Mouse (Mus musculus) c-Kit-negative CD71-positive TER-119-positive erythroid progenitor cells, embryonic 14.5 days (primary cell): ENCODE measurements around the gene Arx.

Source experiments
- DNase-seq: peaks from one replicate; pipeline ENCODE4 v3.0.0-alpha.2; 2013; ENCODE audit warnings: low read depth, low spot score

Arx gene

DNA sequence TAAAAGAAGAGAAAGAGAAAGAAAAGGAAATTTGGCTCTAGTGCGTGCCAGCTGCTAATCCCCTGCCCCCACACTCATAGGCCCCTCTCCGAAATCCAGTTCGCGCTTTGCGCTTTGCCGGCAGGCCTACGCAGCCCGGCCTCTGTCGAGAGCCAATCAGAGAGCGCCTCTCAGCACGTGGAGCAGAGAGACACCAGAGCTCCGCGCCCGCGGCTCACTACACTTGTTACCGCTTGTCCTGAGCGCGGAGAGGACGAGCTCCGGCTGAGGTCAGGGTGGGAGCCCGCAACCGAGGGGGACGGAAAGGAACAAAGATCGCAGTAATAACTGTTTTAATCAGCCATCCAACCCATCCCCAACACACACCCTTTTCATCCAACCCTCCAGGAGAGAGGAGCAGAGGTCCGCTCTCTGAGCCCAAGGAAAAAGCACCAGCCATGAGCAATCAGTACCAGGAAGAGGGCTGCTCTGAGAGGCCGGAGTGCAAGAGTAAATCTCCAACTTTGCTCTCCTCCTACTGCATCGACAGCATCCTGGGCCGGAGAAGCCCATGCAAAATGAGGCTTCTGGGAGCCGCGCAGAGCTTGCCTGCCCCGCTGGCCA is at the start of gene Arx:
TSS of gene Arx (plus strand) at position 155 of the 603 bp plus-strand sequence.
- DNase-seq, result no peak

DNA sequence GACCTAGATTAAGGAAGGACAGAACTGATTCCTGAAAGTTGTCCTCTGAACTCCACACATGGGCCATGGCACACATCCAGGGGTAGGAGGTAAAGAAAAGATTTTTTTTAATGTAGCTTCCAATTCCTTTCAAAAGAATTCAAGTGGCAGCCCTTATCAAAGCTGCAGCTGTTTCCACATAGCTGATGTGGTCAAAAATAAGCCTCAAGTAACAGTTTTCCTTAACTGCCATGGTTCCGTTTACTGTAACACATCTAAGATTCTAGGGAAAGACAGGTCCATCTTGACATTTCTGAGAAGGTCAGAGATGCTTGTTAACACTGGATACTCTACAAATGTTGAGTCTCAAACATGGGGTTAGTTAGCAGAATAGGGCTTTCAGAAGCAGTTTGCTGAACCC is 34.9 kb upstream of the Arx start:
- DNase-seq, result no peak

DNA sequence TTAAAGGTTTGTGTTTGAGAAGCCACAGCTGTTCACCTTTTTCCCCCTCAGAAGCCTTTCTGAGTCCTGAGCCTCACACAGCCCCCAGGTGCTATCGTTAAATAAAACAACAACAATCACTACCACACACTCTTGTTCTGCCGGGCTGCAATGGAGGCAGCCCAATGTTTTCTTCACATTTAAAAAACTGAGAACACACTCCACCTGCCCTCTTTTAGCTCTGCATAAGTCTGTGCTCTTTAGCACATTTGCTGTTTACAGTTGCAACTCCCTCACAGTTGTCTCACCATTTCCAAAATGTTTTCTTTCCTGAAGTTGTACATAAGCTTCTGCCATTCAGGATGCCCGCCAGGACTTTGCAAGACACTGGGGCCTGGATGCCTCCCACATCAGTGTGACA is 10.6 kb upstream of the Arx start:
- DNase-seq, result no peak

- no peak for DNase-seq
These were observed 6.3 kb upstream of the Arx start for GRCm38 (mm10) chrX:93279940-93280339.

- peak; percentile 1 for DNase-seq
These were observed 5.1 kb upstream of the Arx start for GRCm38 (mm10) chrX:93281028-93281723.

DNA sequence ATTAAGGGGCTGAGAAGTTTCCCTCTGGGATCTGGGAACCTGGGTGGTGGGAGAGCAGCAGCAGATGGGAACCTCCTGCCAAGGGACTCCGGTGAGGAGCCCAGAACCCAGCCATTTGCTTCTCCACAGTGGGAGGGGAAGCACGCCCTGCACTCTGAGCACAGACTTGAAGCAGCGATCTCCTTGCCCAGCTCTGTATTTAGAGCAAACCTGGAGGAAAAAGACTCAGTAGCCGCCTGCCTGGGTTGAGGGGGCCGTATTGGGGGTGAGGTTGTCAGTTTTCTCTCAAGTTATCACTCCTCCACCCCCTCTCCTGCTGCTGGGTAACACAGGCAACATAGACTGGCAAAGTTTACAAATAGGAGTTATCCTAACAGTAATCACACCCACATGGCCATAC is 4.5 kb upstream of the Arx start:
- no peak for DNase-seq

DNA sequence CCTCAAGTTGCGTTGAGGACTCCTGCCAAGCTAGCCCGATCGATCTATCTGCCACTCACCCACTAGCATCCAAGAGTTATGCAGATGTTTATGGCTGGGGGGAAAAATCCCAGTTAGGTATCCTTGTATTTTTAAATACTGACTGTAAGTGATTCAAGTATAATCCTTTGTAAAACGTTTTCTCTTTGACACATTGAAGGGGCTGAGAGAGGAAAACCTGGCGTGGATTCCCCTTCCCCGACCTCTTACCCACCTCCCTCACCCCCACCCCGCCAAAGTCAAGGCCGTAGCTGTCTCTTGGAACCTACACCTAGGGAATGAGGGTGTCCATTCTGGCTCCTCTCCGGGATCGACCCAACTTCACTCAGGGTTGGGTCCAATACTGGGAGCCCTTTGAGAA is 1.2 kb upstream of the Arx start:
- DNase-seq, result no peak

DNA sequence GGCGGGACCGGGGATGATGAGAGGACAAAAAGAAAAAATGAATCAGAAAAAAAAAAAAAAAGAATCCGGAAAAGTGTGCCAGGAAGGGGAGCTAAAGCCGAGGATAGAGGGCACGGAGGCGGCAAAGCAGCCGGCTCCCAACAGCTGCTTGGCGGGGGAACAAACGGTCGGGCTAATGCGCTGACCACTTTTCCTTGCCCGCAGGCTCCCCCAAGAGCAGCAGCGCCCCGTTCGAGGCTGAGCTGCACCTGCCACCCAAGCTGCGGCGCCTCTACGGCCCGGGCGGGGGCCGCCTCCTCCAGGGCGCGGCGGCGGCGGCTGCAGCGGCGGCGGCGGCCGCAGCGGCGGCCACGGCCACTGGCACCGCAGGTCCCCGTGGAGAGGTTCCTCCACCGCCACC is 2.1 kb downstream of the Arx start:
- DNase-seq, result no peak

DNA sequence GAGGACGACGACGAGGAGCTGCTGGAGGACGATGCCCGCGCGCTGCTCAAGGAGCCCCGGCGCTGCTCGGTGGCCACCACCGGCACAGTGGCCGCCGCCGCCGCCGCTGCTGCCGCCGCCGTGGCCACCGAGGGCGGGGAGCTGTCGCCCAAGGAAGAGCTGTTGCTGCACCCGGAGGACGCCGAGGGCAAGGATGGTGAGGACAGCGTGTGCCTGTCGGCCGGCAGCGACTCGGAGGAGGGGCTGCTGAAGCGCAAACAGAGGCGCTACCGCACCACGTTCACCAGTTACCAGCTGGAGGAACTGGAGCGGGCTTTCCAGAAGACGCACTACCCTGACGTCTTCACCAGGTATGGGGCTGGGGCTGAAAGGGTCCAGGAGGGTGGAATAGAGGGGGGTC is 2.8 kb downstream of the Arx start:
- DNase-seq, result no peak

DNA sequence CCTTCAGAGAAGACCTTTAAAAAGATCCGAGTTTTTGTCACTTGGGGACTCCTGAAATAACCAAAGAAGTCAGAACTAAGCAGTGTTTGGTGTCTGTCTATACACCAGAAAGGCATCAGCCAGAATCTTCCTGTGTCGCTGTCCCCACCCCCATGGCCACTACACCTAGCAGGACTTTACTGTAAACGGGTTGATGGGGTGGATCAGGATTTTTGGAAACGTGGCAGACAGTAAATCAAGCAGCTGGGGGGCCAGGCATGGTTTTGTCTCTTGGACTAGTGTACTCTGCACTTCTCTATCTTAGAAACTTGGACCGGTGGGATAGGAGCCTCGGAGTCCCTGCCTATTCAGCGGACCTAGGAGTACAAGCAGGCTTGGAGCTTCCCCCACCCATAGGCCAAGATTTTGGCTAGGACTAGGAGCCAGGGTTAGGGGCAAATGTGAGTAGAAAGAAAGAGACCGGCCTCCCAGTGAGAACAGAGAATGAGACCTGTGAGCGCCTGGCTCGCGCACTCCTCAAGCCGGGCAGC is 3.7 kb downstream of the Arx start:
- DNase-seq, result no peak

DNA sequence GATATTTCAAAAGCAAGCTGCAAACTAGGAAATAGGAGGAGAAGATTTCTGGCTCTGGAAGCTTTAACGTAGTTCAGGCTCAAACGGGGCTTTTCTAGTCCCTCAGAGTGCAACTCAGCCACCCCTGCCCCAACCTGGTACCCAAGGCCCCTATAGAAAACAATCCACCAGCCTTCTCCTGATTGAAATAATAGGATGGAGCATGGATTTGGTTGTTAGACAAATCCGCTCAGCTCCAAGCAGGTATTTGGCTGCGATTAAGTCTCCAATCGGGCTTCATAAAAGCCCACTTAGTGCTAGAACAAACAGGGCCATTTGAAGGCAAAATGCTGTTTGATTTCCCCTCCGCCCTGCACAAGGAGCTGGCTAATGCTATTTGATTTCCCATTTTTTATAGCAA is 5.8 kb downstream of the Arx start:
- DNase-seq, result no peak

GRCm38 (mm10) chrX:93294736-93295490 is 8.7 kb downstream of the Arx start:
- no peak for DNase-seq

GRCm38 (mm10) chrX:93295819-93296218 is 9.6 kb downstream of the Arx start:
- DNase-seq, result no peak

- DNase-seq, result no peak
These were observed 10.8 kb downstream of the Arx start for GRCm38 (mm10) chrX:93297001-93297441.

- no peak for DNase-seq
These were observed 12.9 kb downstream of the Arx start for GRCm38 (mm10) chrX:93299046-93299626.

- no peak for DNase-seq
These were observed 13.5 kb downstream of the Arx start for GRCm38 (mm10) chrX:93299771-93300170.

GRCm38 (mm10) chrX:93300183-93300815 is 14.1 kb downstream of the Arx start:
- no peak for DNase-seq

DNA sequence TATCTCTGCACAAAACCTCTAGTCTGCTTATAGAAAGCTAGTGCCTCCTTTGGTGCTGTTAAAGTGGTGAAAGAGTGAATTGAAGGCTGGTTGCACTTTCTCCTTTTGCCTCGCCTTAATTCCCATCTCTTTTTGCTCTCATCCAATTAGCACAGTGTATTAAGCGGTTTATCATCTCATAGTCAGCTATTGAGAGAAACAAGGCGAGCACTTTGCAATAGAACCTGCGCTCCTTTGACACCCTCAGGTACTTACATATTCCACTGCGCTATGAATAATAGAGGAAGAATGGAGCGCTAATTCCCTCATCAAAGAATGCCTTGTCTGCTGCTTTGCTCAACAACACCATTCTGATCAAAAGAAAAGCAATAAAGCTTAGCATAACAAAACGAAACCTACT is 15.6 kb downstream of the Arx start:
- DNase-seq, result no peak

GRCm38 (mm10) chrX:93305780-93306179 is 19.5 kb downstream of the Arx start:
- DNase-seq, result no peak

DNA sequence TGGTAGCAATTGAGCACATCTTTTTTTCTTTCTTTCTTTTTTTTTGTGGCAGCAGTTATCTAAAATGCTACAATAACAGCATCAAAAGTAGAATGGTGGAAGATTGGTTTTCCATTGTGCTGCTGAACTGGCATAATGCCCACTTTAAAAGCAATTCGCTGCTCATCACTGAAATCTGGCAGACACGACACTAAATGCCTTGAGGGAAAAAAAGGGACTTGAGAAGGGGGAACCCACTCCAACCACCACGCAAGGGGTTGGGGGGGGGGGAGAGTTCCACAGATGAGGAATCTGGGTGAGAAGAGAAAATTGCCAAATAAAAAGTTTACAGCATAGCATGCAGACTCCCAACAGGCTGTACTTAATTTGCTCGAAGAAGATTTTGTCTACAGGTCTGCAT is 31.3 kb downstream of the Arx start:
- no peak for DNase-seq

- DNase-seq, result no peak
These were observed 33.7 kb downstream of the Arx start for GRCm38 (mm10) chrX:93319979-93320378.

- DNase-seq, result no peak
These were observed 35.1 kb downstream of the Arx start for GRCm38 (mm10) chrX:93321336-93321735.
